In genomic region chr14:52197156-52197878, GRCm38 (mm10) we compare ENCODE assay signal across 7 mouse cellular contexts. TPM values are rescaled to one million over a fixed set of nuclear protein-coding genes. Genes with fewer than 3 reads are reported as not detected.
A peak's percentile ranks its signal among the peaks of the same experiment; 100 is the strongest.
DNase-seq lines count a peak whose midpoint lies in the region; ATAC-seq lines count a peak whose summit lies in the region.

Supt16 (minus strand) TSS chr14:52197416.

- under 1% methylated on average over 59 of the region's 59 CpGs for WGBS in intestine, embryonic 16.5 days
- WGBS in midbrain, embryonic 11.5 days, result under 1% methylated on average over 59 of the region's 59 CpGs

- H3K27me3 ChIP-seq in intestine, embryonic 16.5 days (replicated peaks; ENCODE audit: control insufficient read depth, insufficient read depth, low read length), result no peaks in the 10 kb centered on the region
- H3K27me3 ChIP-seq in midbrain, embryonic 11.5 days (ENCODE audit: control insufficient read depth, insufficient read depth, low read length), result no peaks in the 10 kb centered on the region

- intact Hi-C loops in gastrocnemius, postnatal 36 days (cut with DNase I), result loop anchor here (5.0 kb wide), 1 partner anchor 75 kb away; no protein-coding TSS in a partner anchor
- intact Hi-C loops in left cerebral cortex, postnatal 36 days (cut with DNase I), result loop anchor here (5.0 to 10.0 kb wide), 2 partner anchors 75 to 293 kb away; no protein-coding TSS in a partner anchor

- peaks cover 6% of the 10 kb centered on the region for H3K4me1 ChIP-seq in intestine, embryonic 16.5 days (ENCODE audit: control insufficient read depth, insufficient read depth, low read length)
- H3K4me1 ChIP-seq in midbrain, embryonic 11.5 days (ENCODE audit: control insufficient read depth, insufficient read depth, low read length), result peaks cover 15% of the 10 kb centered on the region; the same call in 1 of the 2 replicates

- H3K9me3 ChIP-seq in intestine, embryonic 16.5 days (ENCODE audit: control insufficient read depth, low read length), result no peaks in the 10 kb centered on the region
- H3K9me3 ChIP-seq in midbrain, embryonic 11.5 days (ENCODE audit: control insufficient read depth, low read length), result no peaks in the 10 kb centered on the region

- peaks cover 7% of the 10 kb centered on the region; the same call in 1 of the 2 replicates for H3K36me3 ChIP-seq in intestine, embryonic 16.5 days (ENCODE audit: control insufficient read depth, insufficient read depth, low read length)
- H3K36me3 ChIP-seq in midbrain, embryonic 11.5 days (ENCODE audit: control insufficient read depth, insufficient read depth, low read length), result peaks cover 13% of the 10 kb centered on the region

- peak within 1 kb of the TSS; percentile 98 for H3K4me3 ChIP-seq in intestine, embryonic 16.5 days (ENCODE audit: low read length)
- H3K4me3 ChIP-seq in midbrain, embryonic 11.5 days (ENCODE audit: low read depth, low read length), result peak within 1 kb of the TSS; percentile 78

- H3K9ac ChIP-seq in intestine, embryonic 16.5 days (ENCODE audit: low read depth, low read length), result peak within 1 kb of the TSS; percentile 98
- peak within 1 kb of the TSS; percentile 97 for H3K9ac ChIP-seq in midbrain, embryonic 11.5 days (ENCODE audit: low read length)

- H3K27ac ChIP-seq in intestine, embryonic 16.5 days (ENCODE audit: low read length), result peak within 1 kb of the TSS; percentile 98
- peak within 1 kb of the TSS; percentile 97 for H3K27ac ChIP-seq in midbrain, embryonic 11.5 days (ENCODE audit: low read depth, low read length)

- peak; percentile 75 to 81 for DNase-seq in adrenal gland, adult 18-20 months (ENCODE audit: low spot score in 2 of 2)
- peak; percentile 94 for DNase-seq in embryo, embryonic 11 days
- peak; percentile 67 to 82 for DNase-seq in gastrocnemius, postnatal 36 days
- peak; percentile 86 for DNase-seq in left cerebral cortex, postnatal 36 days (ENCODE audit: low spot score in 2 of 2)
- peak; percentile 99 for DNase-seq in midbrain, embryonic 11.5 days (ENCODE audit: low spot score, missing footprints)
- DNase-seq in skeletal muscle tissue, adult 2 months (ENCODE audit: low read depth, low spot score), result peak; percentile 64

- ATAC-seq in intestine, embryonic 16.5 days, result peak; percentile 96
- ATAC-seq in midbrain, embryonic 11.5 days (ENCODE audit: low FRiP score), result peak; percentile 97

- H3K4me2 ChIP-seq in intestine, embryonic 16.5 days (ENCODE audit: low read depth, low read length), result peak within 1 kb of the TSS; percentile 77
- peak within 1 kb of the TSS; percentile 70 for H3K4me2 ChIP-seq in midbrain, embryonic 11.5 days

RNA-seq across cellular contexts. Expression of gene Supt16, which starts in this region (rescaled TPM):
- 10 to 100 TPM; 51.5 to 53.1 TPM for total RNA-seq in adrenal gland, adult 18-20 months (2021)
- 10 to 100 TPM; 10.1 to 13.7 TPM for total RNA-seq in gastrocnemius, postnatal 36 days (2021)
- 33.2 and 41.1 TPM in 2 replicates for polyA plus RNA-seq in intestine, embryonic 16.5 days (2015; fragmentation: Nextera tagmentation; extraction: Ambion mirVana)
- total RNA-seq in left cerebral cortex, postnatal 36 days (2021), result 10 to 100 TPM; 50.8 to 51.3 TPM
- 81.5 and 86.7 TPM in 2 replicates for polyA plus RNA-seq in midbrain, embryonic 11.5 days (2014; fragmentation: Nextera tagmentation; extraction: Ambion mirVana)

Comparison
In these comparisons a context has a peak if more than half of its experiments do, and no peak if none do; other contexts are left out.
1. Peak in every context shown above with its lines: DNase-seq, ATAC-seq, H3K4me3 ChIP-seq and H3K27ac ChIP-seq.